Mouse (Mus musculus): ENCODE data around the gene Gimap3. TPM values are rescaled to one million over a fixed set of nuclear protein-coding genes. Genes with fewer than 3 reads are reported as not detected.

Gimap3 gene
- total and polyA plus RNA-seq, 2 experiments from 2014 or later = not detected

- Histone ChIP-seq H3K9ac (no peak within 1 kb of the TSS), H3K36me3 (ENCODE audit: insufficient read depth) (no peaks in the 10 kb centered on the region), H3K4me1 (ENCODE audit: insufficient read depth) (no peaks in the 10 kb centered on the region), H3K27me3 (ENCODE audit: insufficient read depth, low read length) (no peaks in the 10 kb centered on the region), H3K9me3 (ENCODE audit: low read length) (no peaks in the 10 kb centered on the region), H3K4me2 (ENCODE audit: low read depth) (no peak within 1 kb of the TSS), H3K27ac (ENCODE audit: low read depth, low read length) (no peak within 1 kb of the TSS), H3K4me3 (ENCODE audit: low read depth, low read length) (no peak within 1 kb of the TSS)
- 54% methylated on average over 2 of the region's 2 CpGs for WGBS
- ATAC-seq (no peak), DNase-seq (no peak)
- no peak for TF ChIP-seq CTCF (IDR thresholded peaks at IDR 0.05; ENCODE audit: low read depth)
These were observed 52.2 kb downstream of the Gimap3 start, which contains the start of the genes Gm28053 and Gimap7 for GRCm38 (mm10) chr6:48718455-48718854. Gm28053 (plus strand) TSS chr6:48718607. Gimap7 (plus strand) TSS chr6:48718621.

Other genes with a start within 250 kb of the Gimap3 start
- 288 and 325 TPM in 2 replicates for gene Atp6v0e2, start 233.2 kb downstream of the Gimap3 start, total RNA-seq (2014; rRNA removed)
- 384 and 414 TPM in 2 replicates for gene Atp6v0e2, start 233.2 kb downstream of the Gimap3 start, polyA plus RNA-seq (2015; fragmentation: Nextera tagmentation; extraction: Ambion mirVana)
- 27.5 and 28.7 TPM in 2 replicates for gene Lrrc61, start 216.1 kb downstream of the Gimap3 start, total RNA-seq (2014; rRNA removed)
- gene Lrrc61, start 216.1 kb downstream of the Gimap3 start, polyA plus RNA-seq (2015; fragmentation: Nextera tagmentation; extraction: Ambion mirVana) = 16.8 and 20.9 TPM in 2 replicates
- 8.0 and 9.1 TPM in 2 replicates for gene Rarres2, start 198.1 kb downstream of the Gimap3 start, total RNA-seq (2014; rRNA removed)
- 12.0 and 13.1 TPM in 2 replicates for gene Rarres2, start 198.1 kb downstream of the Gimap3 start, polyA plus RNA-seq (2015; fragmentation: Nextera tagmentation; extraction: Ambion mirVana)
- 1.2 TPM in 1 of 2 replicates, not detected in the other for gene Gm45021, start 181.2 kb downstream of the Gimap3 start, total RNA-seq (2014; rRNA removed)
- gene Gm45021, start 181.2 kb downstream of the Gimap3 start, polyA plus RNA-seq (2015; fragmentation: Nextera tagmentation; extraction: Ambion mirVana) = not detected in 2 replicates
- 40.7 and 55.0 TPM in 2 replicates for gene Repin1, start 177.0 kb downstream of the Gimap3 start, total RNA-seq (2014; rRNA removed)
- 26.4 and 29.3 TPM in 2 replicates for gene Repin1, start 177.0 kb downstream of the Gimap3 start, polyA plus RNA-seq (2015; fragmentation: Nextera tagmentation; extraction: Ambion mirVana)
- gene Gm44965, start 176.9 kb downstream of the Gimap3 start, total RNA-seq (2014; rRNA removed) = not detected in 2 replicates
- gene Gm44965, start 176.9 kb downstream of the Gimap3 start, polyA plus RNA-seq (2015; fragmentation: Nextera tagmentation; extraction: Ambion mirVana) = 1.2 TPM in 1 of 2 replicates, not detected in the other
- 10.2 and 10.3 TPM in 2 replicates for gene Zfp775, start 168.8 kb downstream of the Gimap3 start, total RNA-seq (2014; rRNA removed)
- 8.9 and 11.5 TPM in 2 replicates for gene Zfp775, start 168.8 kb downstream of the Gimap3 start, polyA plus RNA-seq (2015; fragmentation: Nextera tagmentation; extraction: Ambion mirVana)
- gene AI854703, start 144.1 kb downstream of the Gimap3 start, total RNA-seq (2014; rRNA removed) = 24.4 and 24.5 TPM in 2 replicates
- 18.5 and 23.8 TPM in 2 replicates for gene AI854703, start 144.1 kb downstream of the Gimap3 start, polyA plus RNA-seq (2015; fragmentation: Nextera tagmentation; extraction: Ambion mirVana)
- gene Gimap8, start 123.6 kb downstream of the Gimap3 start, total RNA-seq (2014; rRNA removed) = 0.69 and 2.2 TPM in 2 replicates
- gene Gimap8, start 123.6 kb downstream of the Gimap3 start, polyA plus RNA-seq (2015; fragmentation: Nextera tagmentation; extraction: Ambion mirVana) = 0.45 and 0.46 TPM in 2 replicates
- 1.4 and 1.5 TPM in 2 replicates for gene Gimap9, start 94.7 kb downstream of the Gimap3 start, total RNA-seq (2014; rRNA removed)
- 0.79 and 1.3 TPM in 2 replicates for gene Gimap9, start 94.7 kb downstream of the Gimap3 start, polyA plus RNA-seq (2015; fragmentation: Nextera tagmentation; extraction: Ambion mirVana)
- 0.52 and 2.1 TPM in 2 replicates for gene Gimap4, start 86.3 kb downstream of the Gimap3 start, total RNA-seq (2014; rRNA removed)
- 0.48 and 0.70 TPM in 2 replicates for gene Gimap4, start 86.3 kb downstream of the Gimap3 start, polyA plus RNA-seq (2015; fragmentation: Nextera tagmentation; extraction: Ambion mirVana)
- 6.5 and 6.6 TPM in 2 replicates for gene Gimap6, start 62.6 kb downstream of the Gimap3 start, total RNA-seq (2014; rRNA removed)
- 5.8 and 6.5 TPM in 2 replicates for gene Gimap6, start 62.6 kb downstream of the Gimap3 start, polyA plus RNA-seq (2015; fragmentation: Nextera tagmentation; extraction: Ambion mirVana)
- not detected in 2 replicates for gene Gm28053, start 52.2 kb downstream of the Gimap3 start, total RNA-seq (2014; rRNA removed)
- gene Gm28053, start 52.2 kb downstream of the Gimap3 start, polyA plus RNA-seq (2015; fragmentation: Nextera tagmentation; extraction: Ambion mirVana) = 0.57 TPM in 1 of 2 replicates, not detected in the other
- not detected in 2 replicates for gene Gimap7, start 52.2 kb downstream of the Gimap3 start, total RNA-seq (2014; rRNA removed)
- not detected in 2 replicates for gene Gimap7, start 52.2 kb downstream of the Gimap3 start, polyA plus RNA-seq (2015; fragmentation: Nextera tagmentation; extraction: Ambion mirVana)
- 1.3 TPM in 2 replicates for gene Gimap1, start 31.8 kb downstream of the Gimap3 start, total RNA-seq (2014; rRNA removed)
- gene Gimap1, start 31.8 kb downstream of the Gimap3 start, polyA plus RNA-seq (2015; fragmentation: Nextera tagmentation; extraction: Ambion mirVana) = 3.4 and 3.8 TPM in 2 replicates
- gene Gimap5, start 24.7 kb downstream of the Gimap3 start, total RNA-seq (2014; rRNA removed) = 0.62 and 1.4 TPM in 2 replicates
- 1.7 and 3.7 TPM in 2 replicates for gene Gimap5, start 24.7 kb downstream of the Gimap3 start, polyA plus RNA-seq (2015; fragmentation: Nextera tagmentation; extraction: Ambion mirVana)
- 15.4 and 19.7 TPM in 2 replicates for gene Tmem176a, start 70.1 kb upstream of the Gimap3 start, total RNA-seq (2014; rRNA removed)
- gene Tmem176a, start 70.1 kb upstream of the Gimap3 start, polyA plus RNA-seq (2015; fragmentation: Nextera tagmentation; extraction: Ambion mirVana) = 18.3 and 24.5 TPM in 2 replicates
- 36.7 and 47.1 TPM in 2 replicates for gene Tmem176b, start 70.6 kb upstream of the Gimap3 start, total RNA-seq (2014; rRNA removed)
- 75.3 and 103 TPM in 2 replicates for gene Tmem176b, start 70.6 kb upstream of the Gimap3 start, polyA plus RNA-seq (2015; fragmentation: Nextera tagmentation; extraction: Ambion mirVana)
- gene Aoc1, start 102.0 kb upstream of the Gimap3 start, total RNA-seq (2014; rRNA removed) = 1.6 TPM in 1 of 2 replicates, not detected in the other
- 0.20 TPM in 1 of 2 replicates, not detected in the other for gene Aoc1, start 102.0 kb upstream of the Gimap3 start, polyA plus RNA-seq (2015; fragmentation: Nextera tagmentation; extraction: Ambion mirVana)
- not detected in 2 replicates for gene 1600015I10Rik, start 159.0 kb upstream of the Gimap3 start, total RNA-seq (2014; rRNA removed)
- gene 1600015I10Rik, start 159.0 kb upstream of the Gimap3 start, polyA plus RNA-seq (2015; fragmentation: Nextera tagmentation; extraction: Ambion mirVana) = not detected in 2 replicates
- gene Doxl2, start 204.1 kb upstream of the Gimap3 start, total RNA-seq (2014; rRNA removed) = not detected in 2 replicates
- gene Doxl2, start 204.1 kb upstream of the Gimap3 start, polyA plus RNA-seq (2015; fragmentation: Nextera tagmentation; extraction: Ambion mirVana) = not detected in 2 replicates
- gene Svs1, start 216.0 kb upstream of the Gimap3 start, total RNA-seq (2014; rRNA removed) = not detected in 2 replicates
- gene Svs1, start 216.0 kb upstream of the Gimap3 start, polyA plus RNA-seq (2015; fragmentation: Nextera tagmentation; extraction: Ambion mirVana) = not detected in 2 replicates